Mouse (Mus musculus): Measurements from ENCODE around the gene Mup6.
A peak's percentile ranks its signal among the peaks of the same experiment; 100 is the strongest.
"Not testable (repeated sequence)": the region's sequence is repeated elsewhere in the genome, so short reads cannot be mapped to it uniquely, and the experiment has no call there.

Mup6 gene

GRCm38 (mm10) chr4:59963405-59964344 is at the start of gene Mup6:
Gene Mup6 (plus strand): TSS chr4:59964294.
- DNase-seq (ENCODE audit: low spot score in 2 of 2) = no peak

- no peak for DNase-seq (ENCODE audit: low spot score in 2 of 2)
Observed at GRCm38 (mm10) chr4:59914608-59915403, 49.3 kb upstream of the Mup6 start, which contains the start of gene Slc46a2. Gene Slc46a2 (minus strand): TSS chr4:59915056.

GRCm38 (mm10) chr4:59917966-59918365 is 46.1 kb upstream of the Mup6 start:
- no peak for DNase-seq (ENCODE audit: low spot score in 2 of 2)

GRCm38 (mm10) chr4:59925082-59925481 is 39.0 kb upstream of the Mup6 start:
- no peak for DNase-seq (ENCODE audit: low spot score in 2 of 2)

GRCm38 (mm10) chr4:59927666-59928065 is 36.4 kb upstream of the Mup6 start:
- no peak for DNase-seq (ENCODE audit: low spot score in 2 of 2)

GRCm38 (mm10) chr4:59928347-59928746 is 35.7 kb upstream of the Mup6 start:
- DNase-seq (ENCODE audit: low spot score in 2 of 2) = peak; percentile 32 to 57

GRCm38 (mm10) chr4:59932505-59933281 is 31.4 kb upstream of the Mup6 start:
- DNase-seq (ENCODE audit: low spot score in 2 of 2) = no peak

GRCm38 (mm10) chr4:59937543-59937942 is 26.6 kb upstream of the Mup6 start:
- DNase-seq (ENCODE audit: low spot score in 2 of 2) = no peak

GRCm38 (mm10) chr4:59960610-59961009 is 3.5 kb upstream of the Mup6 start, which contains the start of gene Mup4:
Gene Mup4 (minus strand): TSS chr4:59960710.
- no peak for DNase-seq (ENCODE audit: low spot score in 2 of 2)

- not testable (repeated sequence) for DNase-seq (ENCODE audit: low spot score in 2 of 2)
Observed at GRCm38 (mm10) chr4:59997894-59998293, 33.8 kb downstream of the Mup6 start.

- not testable (repeated sequence) for DNase-seq (ENCODE audit: low spot score in 2 of 2)
Observed at GRCm38 (mm10) chr4:60020141-60020540, 56.0 kb downstream of the Mup6 start.

GRCm38 (mm10) chr4:60029334-60030111 is 65.4 kb downstream of the Mup6 start:
- DNase-seq (ENCODE audit: low spot score in 2 of 2) = not testable (repeated sequence)

Data from spleen, postnatal 14 days (tissue).